Mouse (Mus musculus): ENCODE measurements around the gene Fam133b. TPM values are rescaled to one million over a fixed set of nuclear protein-coding genes. Genes with fewer than 3 reads are reported as not detected.
"Not testable (repeated sequence)": the region's sequence is repeated elsewhere in the genome, so short reads cannot be mapped to it uniquely, and the experiment has no call there.

Gene Fam133b
- polyA plus RNA-seq, 1 experiment from 2014 or later = 25.0 TPM

- not testable (repeated sequence) for ATAC-seq (ENCODE audit: low FRiP score); H3K4me3 ChIP-seq (replicated peaks; ENCODE audit: low read length)
- H3K36me3 ChIP-seq (replicated peaks; ENCODE audit: control insufficient read depth, insufficient read depth) = peaks cover 52% of the 10 kb centered on the region
Measured at GRCm38 (mm10) chr5:3611835-3612234, 68.2 kb downstream of the Fam133b start.

More at GRCm38 (mm10) chr5:3611835-3612234, 68.2 kb downstream of the Fam133b start:
- DNase-seq (ENCODE audit: low spot score); H3K27ac ChIP-seq; H3K9me3 ChIP-seq (ENCODE audit: control insufficient read depth, low read length); H3K9ac ChIP-seq; H3K27me3 ChIP-seq (ENCODE audit: control insufficient read depth, insufficient read depth, low read length); H3K4me2 ChIP-seq (replicated peaks); H3K4me1 ChIP-seq (replicated peaks; ENCODE audit: control insufficient read depth, insufficient read depth, low read length): not testable (repeated sequence)
- WGBS = 100% methylated on average over 2 of the region's 2 CpGs

Other genes with a start within 250 kb of the Fam133b start
- 11.8 and 14.8 TPM in 2 replicates for gene Cdk6, start 202.3 kb upstream of the Fam133b start, polyA plus RNA-seq (2014; fragmentation: Nextera tagmentation; extraction: Ambion mirVana)
- 1.7 and 3.5 TPM in 2 replicates for gene 1700109H08Rik, start 27.7 kb downstream of the Fam133b start, polyA plus RNA-seq (2014; fragmentation: Nextera tagmentation; extraction: Ambion mirVana)
- 18.3 and 25.2 TPM in 2 replicates for gene Pex1, start 52.2 kb downstream of the Fam133b start, polyA plus RNA-seq (2014; fragmentation: Nextera tagmentation; extraction: Ambion mirVana)
- gene Rbm48, start 52.8 kb downstream of the Fam133b start, polyA plus RNA-seq (2014; fragmentation: Nextera tagmentation; extraction: Ambion mirVana) = 14.8 and 15.9 TPM in 2 replicates
- not detected in 2 replicates for gene Tmbim7, start 107.3 kb downstream of the Fam133b start, polyA plus RNA-seq (2014; fragmentation: Nextera tagmentation; extraction: Ambion mirVana)
- gene Gatad1, start 113.4 kb downstream of the Fam133b start, polyA plus RNA-seq (2014; fragmentation: Nextera tagmentation; extraction: Ambion mirVana) = 77.4 and 81.5 TPM in 2 replicates